Mouse (Mus musculus): ENCODE data around the gene Nr2e3. TPM values are rescaled to one million over a fixed set of nuclear protein-coding genes. Genes with fewer than 3 reads are reported as not detected.

Nr2e3 gene
- polyA plus RNA-seq, 1 experiment, result 1.9 TPM

DNA sequence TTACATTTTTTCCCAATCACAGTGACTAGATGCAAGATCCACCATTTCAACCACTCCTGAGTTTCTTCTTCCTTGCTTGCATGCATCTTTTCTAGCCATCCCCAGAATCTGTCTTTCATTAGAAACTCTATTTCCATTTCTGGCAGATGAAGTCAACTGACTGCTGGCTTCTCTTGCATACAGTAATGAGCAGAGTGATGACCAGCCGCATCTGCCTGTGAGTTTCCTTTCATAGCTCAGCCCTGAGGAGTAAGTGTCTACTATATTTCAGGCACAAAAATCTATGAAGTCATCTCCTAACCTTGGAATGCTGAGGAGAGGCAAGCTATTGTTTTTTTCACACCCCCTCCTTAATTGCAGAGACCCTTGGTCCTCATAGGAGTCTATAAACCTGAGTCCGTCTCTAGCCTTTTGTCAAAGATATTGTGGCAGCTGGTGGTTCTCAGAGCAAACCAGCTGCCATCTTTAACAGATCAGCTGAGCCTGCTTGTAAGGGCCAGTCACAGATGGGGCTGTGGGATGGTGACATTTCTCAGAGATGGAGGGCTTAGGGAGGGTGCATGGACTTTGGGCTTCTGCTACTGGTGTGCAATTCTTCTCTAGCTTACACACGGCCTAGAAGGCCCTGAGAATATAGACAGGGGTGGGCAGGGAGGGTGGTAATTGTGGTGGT is 25.6 kb upstream of the Nr2e3 start:
- no peaks in the 10 kb centered on the region for H3K4me1 ChIP-seq (ENCODE audit: control insufficient read depth, insufficient read depth, insufficient read length, low read length)
- H3K4me3 ChIP-seq (ENCODE audit: low read depth, low read length), result no peak overlapping the region
- no peaks in the 10 kb centered on the region for H3K36me3 ChIP-seq (ENCODE audit: control insufficient read depth, insufficient read depth, low read length)
- H3K27me3 ChIP-seq (ENCODE audit: control insufficient read depth, insufficient read depth, low read length), result no peaks in the 10 kb centered on the region
- TF ChIP-seq CTCF (IDR thresholded peaks at IDR 0.05; ENCODE audit: extremely low read depth, insufficient read length, insufficient replicate concordance, low read depth, low read length), result no peak
- no peak for TF ChIP-seq POLR2A (IDR thresholded peaks at IDR 0.05; ENCODE audit: low read depth, low read length)
- H3K27ac ChIP-seq (ENCODE audit: insufficient read depth, low read depth, low read length), result no peak overlapping the region
- WGBS, result 73% methylated on average over 3 of the region's 3 CpGs

DNA sequence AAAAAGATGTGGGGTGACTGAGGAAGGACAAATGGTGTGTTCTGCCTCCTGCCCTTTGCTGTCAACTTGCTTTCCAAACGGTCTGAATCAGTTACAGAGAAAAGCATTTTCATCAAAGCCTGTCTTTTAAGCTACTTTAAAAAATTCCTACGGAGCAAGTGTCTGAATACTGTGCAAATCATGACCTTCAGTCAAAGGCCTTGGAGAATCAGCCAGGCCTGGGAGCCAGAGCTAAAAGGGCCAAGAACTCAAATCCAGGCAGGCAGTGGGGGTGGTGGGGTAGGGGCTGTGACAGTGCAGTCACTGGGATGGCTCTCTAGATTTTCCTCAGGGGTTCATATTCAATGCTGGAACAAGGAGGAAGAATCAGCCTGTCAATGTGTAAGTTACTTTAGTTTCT is 20.7 kb upstream of the Nr2e3 start:
- no peak for TF ChIP-seq CTCF (IDR thresholded peaks at IDR 0.05; ENCODE audit: extremely low read depth, insufficient read length, insufficient replicate concordance, low read depth, low read length)
- Histone ChIP-seq H3K4me1 (ENCODE audit: control insufficient read depth, insufficient read depth, insufficient read length, low read length) (no peaks in the 10 kb centered on the region), H3K27ac (ENCODE audit: insufficient read depth, low read depth, low read length) (no peak overlapping the region), H3K4me3 (ENCODE audit: low read depth, low read length) (no peak overlapping the region), H3K36me3 (ENCODE audit: control insufficient read depth, insufficient read depth, low read length) (no peaks in the 10 kb centered on the region), H3K27me3 (ENCODE audit: control insufficient read depth, insufficient read depth, low read length) (no peaks in the 10 kb centered on the region)
- 68% methylated on average over 2 of the region's 2 CpGs for WGBS

DNA sequence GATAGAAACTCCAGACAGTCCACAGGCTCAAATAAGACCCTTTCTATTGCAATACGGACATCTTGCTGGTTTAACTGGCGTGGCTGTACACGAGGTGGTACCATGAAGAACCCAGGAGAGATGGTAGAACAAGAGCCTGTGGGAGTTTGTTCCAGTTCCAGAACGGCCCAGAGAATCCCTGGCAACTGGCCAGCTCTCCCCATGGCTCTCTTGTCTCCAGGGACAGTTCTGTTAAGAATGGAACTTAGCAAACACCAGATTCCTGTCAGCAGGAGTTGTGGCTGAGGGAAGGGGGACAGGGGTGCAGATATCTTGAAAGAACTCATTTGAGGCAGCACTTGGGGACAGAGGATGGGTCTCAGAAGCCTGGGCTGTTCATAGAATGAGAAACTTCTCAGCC is 10.8 kb upstream of the Nr2e3 start:
- 71% methylated on average over 4 of the region's 4 CpGs for WGBS
- H3K4me3 ChIP-seq (ENCODE audit: low read depth, low read length), result no peak overlapping the region
- H3K27ac ChIP-seq (ENCODE audit: insufficient read depth, low read depth, low read length), result no peak overlapping the region
- H3K36me3 ChIP-seq (ENCODE audit: control insufficient read depth, insufficient read depth, low read length), result no peaks in the 10 kb centered on the region
- no peaks in the 10 kb centered on the region for H3K27me3 ChIP-seq (ENCODE audit: control insufficient read depth, insufficient read depth, low read length)
- H3K4me1 ChIP-seq (ENCODE audit: control insufficient read depth, insufficient read depth, insufficient read length, low read length), result no peaks in the 10 kb centered on the region
- TF ChIP-seq POLR2A (IDR thresholded peaks at IDR 0.05; ENCODE audit: low read depth, low read length) (no peak), CTCF (IDR thresholded peaks at IDR 0.05; ENCODE audit: extremely low read depth, insufficient read length, insufficient replicate concordance, low read depth, low read length) (no peak)

DNA sequence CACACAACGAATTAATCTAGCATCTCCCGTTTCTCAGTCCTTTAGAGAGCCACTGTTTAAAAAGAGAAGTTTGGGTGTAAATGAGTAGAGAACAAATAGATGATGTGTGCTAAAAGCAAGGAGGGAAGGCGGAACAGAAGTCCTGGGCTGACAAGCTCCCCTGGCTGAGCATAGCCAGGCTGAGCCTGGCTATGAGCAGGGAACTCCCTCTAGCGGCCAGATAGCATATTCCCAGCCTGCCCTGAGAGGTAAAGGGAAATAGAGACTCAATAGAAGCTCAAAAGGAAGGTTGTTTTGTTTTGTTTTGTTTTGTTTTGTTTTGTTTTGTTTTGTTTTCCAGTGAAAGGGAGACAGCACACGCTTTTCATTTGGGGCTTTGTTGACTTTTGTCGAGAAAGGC is 8.9 kb upstream of the Nr2e3 start:
- H3K27me3 ChIP-seq (ENCODE audit: control insufficient read depth, insufficient read depth, low read length), result no peaks in the 10 kb centered on the region
- 21% methylated on average over 6 of the region's 6 CpGs for WGBS
- H3K4me3 ChIP-seq (ENCODE audit: low read depth, low read length), result no peak overlapping the region
- H3K4me1 ChIP-seq (ENCODE audit: control insufficient read depth, insufficient read depth, insufficient read length, low read length), result no peaks in the 10 kb centered on the region
- H3K36me3 ChIP-seq (ENCODE audit: control insufficient read depth, insufficient read depth, low read length), result no peaks in the 10 kb centered on the region
- TF ChIP-seq POLR2A (IDR thresholded peaks at IDR 0.05; ENCODE audit: low read depth, low read length), result no peak
- TF ChIP-seq CTCF (IDR thresholded peaks at IDR 0.05; ENCODE audit: extremely low read depth, insufficient read length, insufficient replicate concordance, low read depth, low read length), result peak; percentile 87; the same call in 1 of the 2 replicates
- no peak overlapping the region for H3K27ac ChIP-seq (ENCODE audit: insufficient read depth, low read depth, low read length)

DNA sequence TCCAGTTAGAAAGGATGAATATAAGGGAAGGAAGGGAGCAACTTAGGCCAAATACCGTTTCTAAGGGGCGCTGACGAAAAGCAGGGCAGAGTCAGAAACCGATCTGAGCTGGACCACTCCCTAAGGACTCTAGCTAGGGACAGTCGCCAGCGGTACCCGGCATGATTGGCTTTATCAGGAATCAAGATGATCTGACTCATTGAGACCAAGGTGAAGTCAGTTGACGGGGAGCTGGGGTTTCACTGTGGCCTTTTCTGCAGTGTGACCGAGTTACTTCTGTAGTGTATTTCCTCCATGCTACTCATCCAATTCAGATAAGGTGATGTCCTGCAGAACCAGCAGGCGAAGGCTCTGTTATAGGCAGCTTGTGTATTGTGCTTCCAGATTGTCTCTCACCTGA is 4.6 kb upstream of the Nr2e3 start:
- WGBS, result 46% methylated on average over 10 of the region's 10 CpGs
- TF ChIP-seq POLR2A (IDR thresholded peaks at IDR 0.05; ENCODE audit: low read depth, low read length) (no peak), CTCF (IDR thresholded peaks at IDR 0.05; ENCODE audit: extremely low read depth, insufficient read length, insufficient replicate concordance, low read depth, low read length) (no peak)
- no peak overlapping the region for H3K27ac ChIP-seq (ENCODE audit: insufficient read depth, low read depth, low read length)
- H3K4me1 ChIP-seq (ENCODE audit: control insufficient read depth, insufficient read depth, insufficient read length, low read length), result no peaks in the 10 kb centered on the region
- no peaks in the 10 kb centered on the region for H3K36me3 ChIP-seq (ENCODE audit: control insufficient read depth, insufficient read depth, low read length)
- H3K27me3 ChIP-seq (ENCODE audit: control insufficient read depth, insufficient read depth, low read length), result no peaks in the 10 kb centered on the region
- no peak overlapping the region for H3K4me3 ChIP-seq (ENCODE audit: low read depth, low read length)

DNA sequence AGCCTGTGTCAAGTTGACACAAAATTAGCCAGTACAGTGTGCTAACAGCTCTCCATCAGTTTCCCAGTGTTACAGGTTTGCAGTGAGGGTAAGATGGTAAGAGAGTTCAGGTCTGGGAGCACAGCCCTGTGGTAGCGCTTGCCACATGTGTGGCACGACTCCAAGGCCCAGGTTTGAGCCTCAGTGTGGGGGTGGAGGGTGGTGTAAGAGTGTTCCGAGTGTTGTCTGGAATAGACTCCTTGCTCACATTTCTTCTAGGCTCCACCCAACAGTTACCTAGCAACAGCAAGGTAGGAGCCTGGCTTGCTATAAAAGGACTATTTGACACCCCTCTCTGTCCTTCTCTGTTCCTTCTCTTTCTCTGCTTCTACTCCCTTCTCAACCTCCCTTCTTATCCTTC is 3.9 kb upstream of the Nr2e3 start:
- no peaks in the 10 kb centered on the region for H3K4me1 ChIP-seq (ENCODE audit: control insufficient read depth, insufficient read depth, insufficient read length, low read length)
- H3K27me3 ChIP-seq (ENCODE audit: control insufficient read depth, insufficient read depth, low read length), result no peaks in the 10 kb centered on the region
- no peak overlapping the region for H3K4me3 ChIP-seq (ENCODE audit: low read depth, low read length)
- H3K27ac ChIP-seq (ENCODE audit: insufficient read depth, low read depth, low read length), result no peak overlapping the region
- WGBS, result 54% methylated on average over 3 of the region's 3 CpGs
- TF ChIP-seq CTCF (IDR thresholded peaks at IDR 0.05; ENCODE audit: extremely low read depth, insufficient read length, insufficient replicate concordance, low read depth, low read length), result no peak
- no peak for TF ChIP-seq POLR2A (IDR thresholded peaks at IDR 0.05; ENCODE audit: low read depth, low read length)
- no peaks in the 10 kb centered on the region for H3K36me3 ChIP-seq (ENCODE audit: control insufficient read depth, insufficient read depth, low read length)

DNA sequence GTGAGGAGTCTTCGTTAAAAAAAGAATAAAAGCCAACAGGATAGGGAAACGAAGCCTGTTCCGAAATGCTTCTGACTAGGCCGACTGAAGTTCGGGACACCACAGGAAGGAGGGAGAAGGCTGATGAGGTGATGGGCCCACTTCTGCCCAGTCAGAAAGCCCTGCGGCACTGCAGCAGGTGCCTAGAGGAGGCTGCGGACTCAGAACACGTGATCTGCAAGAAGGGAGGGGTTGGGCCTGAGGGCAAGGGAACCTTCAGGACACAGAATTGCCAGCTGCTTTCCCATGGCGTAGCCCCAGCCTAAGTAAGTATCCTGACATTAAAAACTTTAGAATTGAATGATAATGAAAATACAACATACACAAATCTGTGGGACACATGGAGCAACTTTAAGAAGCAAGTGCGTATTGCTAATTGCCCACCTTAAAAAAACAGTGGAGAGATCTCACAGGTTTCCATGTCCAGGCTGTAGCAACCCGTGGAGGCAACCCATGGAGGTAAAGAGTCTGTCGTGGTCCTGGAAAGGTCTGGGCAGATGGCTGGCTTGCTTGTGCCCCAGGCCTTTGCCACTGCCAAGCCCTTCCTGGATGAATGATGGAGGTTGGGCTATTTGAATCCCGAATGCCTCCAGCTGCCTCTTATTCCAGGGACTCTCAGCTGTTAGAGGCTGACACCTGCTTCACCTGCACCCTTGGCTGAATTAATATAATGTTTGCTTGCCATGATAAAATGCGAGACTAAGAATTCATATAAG is 919 bp upstream of the Nr2e3 start:
- H3K27ac ChIP-seq (ENCODE audit: insufficient read depth, low read depth, low read length), result no peak overlapping the region
- H3K4me1 ChIP-seq (ENCODE audit: control insufficient read depth, insufficient read depth, insufficient read length, low read length), result no peaks in the 10 kb centered on the region; the same call in 1 of the 2 replicates
- H3K27me3 ChIP-seq (ENCODE audit: control insufficient read depth, insufficient read depth, low read length), result no peaks in the 10 kb centered on the region
- 49% methylated on average over 14 of the region's 14 CpGs for WGBS
- H3K4me3 ChIP-seq (ENCODE audit: low read depth, low read length), result no peak overlapping the region
- H3K36me3 ChIP-seq (ENCODE audit: control insufficient read depth, insufficient read depth, low read length), result no peaks in the 10 kb centered on the region
- TF ChIP-seq POLR2A (IDR thresholded peaks at IDR 0.05; ENCODE audit: low read depth, low read length), result no peak
- no peak for TF ChIP-seq CTCF (IDR thresholded peaks at IDR 0.05; ENCODE audit: extremely low read depth, insufficient read length, insufficient replicate concordance, low read depth, low read length)

Data from small intestine, adult 2 months (tissue).